Comparison of ENCODE assay signal across 32 mouse cellular contexts in the genomic region with DNA sequence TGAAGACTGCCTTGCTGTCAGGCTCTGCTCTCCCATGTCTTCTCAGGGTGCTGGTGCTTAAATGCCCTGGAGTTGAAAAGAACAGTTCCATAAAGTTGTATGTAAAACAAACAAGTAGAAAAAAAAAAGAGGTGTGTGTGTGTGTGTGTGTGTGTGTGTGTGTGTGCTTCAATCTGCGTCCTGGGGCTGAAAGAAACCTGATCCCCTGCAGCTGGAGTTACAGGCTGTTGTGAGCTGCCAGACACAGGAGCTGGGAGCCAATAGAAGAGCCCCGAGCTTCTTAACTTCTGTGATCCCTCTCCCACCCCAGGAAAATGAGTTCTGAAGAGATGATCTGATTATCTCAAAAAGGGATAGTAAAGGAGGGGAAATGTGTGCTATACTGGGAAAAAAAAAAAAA. TPM values are rescaled to one million over a fixed set of nuclear protein-coding genes. Genes with fewer than 3 reads are reported as not detected.
DNase-seq lines count a peak whose midpoint lies in the region; ATAC-seq lines count a peak whose summit lies in the region.
"Had no signal": no experiment of that assay in that cellular context is flagged by ENCODE, and none has a peak within 500 bp of the region (broad histone marks: within the 10 kb centered on the region; RNA-seq: fewer than 3 reads in every experiment).

No protein-coding gene starts in this region.

- no peaks in the 10 kb centered on the region for H3K9me3 ChIP-seq in kidney, embryonic 16.5 days (ENCODE audit: low read length)
- no peaks in the 10 kb centered on the region for H3K9me3 ChIP-seq in limb, embryonic 11.5 days (ENCODE audit: control insufficient read depth, low read length)
- H3K9me3 ChIP-seq: forebrain, embryonic 12.5 days; midbrain, embryonic 12.5 days had no signal

- no peaks in the 10 kb centered on the region for H3K27me3 ChIP-seq in kidney, embryonic 16.5 days (ENCODE audit: insufficient read depth, low read length)
- no peaks in the 10 kb centered on the region for H3K27me3 ChIP-seq in limb, embryonic 11.5 days (ENCODE audit: control insufficient read depth, insufficient read depth, low read length)
- H3K27me3 ChIP-seq: forebrain, embryonic 12.5 days; midbrain, embryonic 12.5 days had no signal

- no peak overlapping the region for H3K4me3 ChIP-seq in kidney, embryonic 16.5 days (ENCODE audit: low read length)
- H3K4me3 ChIP-seq in limb, embryonic 11.5 days (ENCODE audit: low read depth, low read length): no peak overlapping the region
- H3K4me3 ChIP-seq: erythroblast, embryonic 14.5 days; forebrain, embryonic 12.5 days; midbrain, embryonic 12.5 days had no signal

- H3K4me2 ChIP-seq in kidney, embryonic 16.5 days (replicated peaks; ENCODE audit: low read depth, low read length): no peak overlapping the region
- no peak overlapping the region for H3K4me2 ChIP-seq in limb, embryonic 11.5 days (ENCODE audit: low read depth, severe bottlenecking)
- H3K4me2 ChIP-seq: forebrain, embryonic 12.5 days; heart, embryonic 11.5 days; liver, embryonic 11.5 days; midbrain, embryonic 12.5 days had no signal

- H3K36me3 ChIP-seq in kidney, embryonic 16.5 days (ENCODE audit: insufficient read depth, low read length): no peaks in the 10 kb centered on the region
- H3K36me3 ChIP-seq in limb, embryonic 11.5 days (ENCODE audit: control insufficient read depth, insufficient read depth, low read length): no peaks in the 10 kb centered on the region
- H3K36me3 ChIP-seq: forebrain, embryonic 12.5 days; midbrain, embryonic 12.5 days had no signal

- DNase-seq in kidney, adult 11 months: no peak
- DNase-seq in embryo, embryonic 10.5 days (ENCODE audit: low spot score): peak; percentile 58
- peak; percentile 51 for DNase-seq in embryo, embryonic 9.5 days (ENCODE audit: extremely low spot score)
- DNase-seq in limb, embryonic 11.5 days (ENCODE audit: low spot score): peak; percentile 54
- DNase-seq in spleen, postnatal 14 days (ENCODE audit: low spot score in 2 of 2): no peak
- no peak for DNase-seq in adrenal gland, postnatal 4 days (ENCODE audit: low spot score in 2 of 2)
- DNase-seq: adrenal gland, adult 2 months; cerebellum, adult 11-12 months; cerebellum, postnatal 10 days; gastrocnemius, postnatal 10 days; heart, adult 11 months; kidney, postnatal 25 days; liver, postnatal 0 days; lung, postnatal 14 days; right cerebral cortex, postnatal 14 days had no signal

- 8% methylated on average over 2 of the region's 2 CpGs for WGBS in kidney, embryonic 16.5 days
- 2% methylated on average over 2 of the region's 2 CpGs for WGBS in limb, embryonic 11.5 days

- no peaks in the 10 kb centered on the region for H3K4me1 ChIP-seq in kidney, embryonic 16.5 days (ENCODE audit: insufficient read depth, low read length)
- no peaks in the 10 kb centered on the region for H3K4me1 ChIP-seq in limb, embryonic 11.5 days (ENCODE audit: control insufficient read depth, insufficient read depth, low read length)
- H3K4me1 ChIP-seq: midbrain, embryonic 12.5 days had no signal

- peak; percentile 65; the same call in 1 of the 2 replicates for ATAC-seq in kidney, embryonic 16.5 days (ENCODE audit: low FRiP score, low TSS enrichment)
- peak; percentile 86; the same call in 1 of the 2 replicates for ATAC-seq in limb, embryonic 11.5 days (ENCODE audit: insufficient number of reproducible peaks, low FRiP score, low TSS enrichment, low read depth)
- ATAC-seq in erythroblast, adult 5-6 weeks (replicated peaks; ENCODE audit: low FRiP score, poor library complexity, severe bottlenecking): no peak
- ATAC-seq: liver, postnatal 0 days had no signal

- no peak overlapping the region for H3K9ac ChIP-seq in kidney, embryonic 16.5 days (replicated peaks; ENCODE audit: low read length)
- H3K9ac ChIP-seq in limb, embryonic 11.5 days (ENCODE audit: low read length): no peak overlapping the region
- H3K9ac ChIP-seq: forebrain, embryonic 12.5 days; liver, postnatal 0 days; midbrain, embryonic 12.5 days had no signal

- no peak overlapping the region for H3K27ac ChIP-seq in kidney, embryonic 16.5 days (ENCODE audit: low read length)
- H3K27ac ChIP-seq in limb, embryonic 11.5 days (replicated peaks; ENCODE audit: low read depth, low read length): no peak overlapping the region
- H3K27ac ChIP-seq: forebrain, embryonic 12.5 days; midbrain, embryonic 12.5 days had no signal

RNA-seq across cellular contexts. Expression of gene 9330182O14Rik, which starts 45.3 kb away (rescaled TPM):
- polyA plus RNA-seq in kidney, embryonic 16.5 days (2015; fragmentation: Nextera tagmentation; extraction: Ambion mirVana): not detected in 2 replicates
- not detected in 2 replicates for polyA plus RNA-seq in limb, embryonic 11.5 days (2014; fragmentation: Nextera tagmentation; extraction: Ambion mirVana)
- total RNA-seq in erythroblast, adult 5-6 weeks (2015; ENCODE audit: low replicate concordance): not detected in 2 replicates
- total RNA-seq in erythroblast, adult 5-6 weeks (2017; ENCODE audit: low replicate concordance): not detected in 2 replicates
- total RNA-seq in adrenal gland, postnatal 4 days (2021): under 1 TPM; 0.48 to 0.68 TPM
- total RNA-seq: gastrocnemius, postnatal 10 days; hematopoietic stem cell, adult 5-6 weeks; layer of hippocampus, adult 8-10 months; left cerebral cortex, postnatal 25 days; megakaryocyte progenitor cell, adult 5-6 weeks; MEL had no signal
- polyA plus RNA-seq: adrenal gland, adult 2 months; C2C12; erythroblast, embryonic 14.5 days; forebrain, embryonic 12.5 days; heart, embryonic 11.5 days; heart, postnatal 0 days; intestine, embryonic 14.5 days; liver, embryonic 11.5 days; liver, postnatal 0 days; midbrain, embryonic 12.5 days; neural tube, embryonic 11.5 days; urinary bladder, adult 2 months had no signal

Comparison
In these comparisons a context has a peak if more than half of its experiments do, and no peak if none do; other contexts are left out.
1. DNase-seq: peak in embryo, embryonic 10.5 days (single experiment), embryo, embryonic 9.5 days (single experiment) and limb, embryonic 11.5 days (single experiment); none in kidney, adult 11 months (single experiment), spleen, postnatal 14 days (0 of 2) and adrenal gland, postnatal 4 days (0 of 2).